Mouse (Mus musculus) gastrocnemius, adult 2 months (tissue): Measurements from ENCODE around the gene Apaf1. TPM values are rescaled to one million over a fixed set of nuclear protein-coding genes. Genes with fewer than 3 reads are reported as not detected.

Source experiments
- DNase-seq: peaks from one replicate; pipeline ENCODE4 v3.0.0; 2022
- H3K27ac ChIP-seq: fragments of 200-600 bp; 2 replicates; pipeline ENCODE4 v1.8.1; 2022; ENCODE audit warnings: mild to moderate bottlenecking
- H3K4me3 ChIP-seq: fragments of 200-600 bp; 2 replicates; pipeline ENCODE4 v1.8.1; 2022; ENCODE audit warnings: mild to moderate bottlenecking, moderate library complexity
- CTCF ChIP-seq: fragments of 200-600 bp; IDR thresholded peaks from 2 replicates; pipeline ENCODE4 v1.8.1; 2022; ENCODE audit warnings: antibody characterized with exemption, mild to moderate bottlenecking, moderate library complexity
- intact Hi-C: fragments of 180-260 bp; cut with DNase I; formaldehyde crosslinking; loops from one replicate; pipeline ENCODE4 v1.15.1; 2025
- total RNA-seq, 2 experiments: library from RNA; stranded (reverse); gene quantifications; 2 replicates each; pipeline ENCODE4 v1.2.3; 2021

Apaf1 gene
- total RNA-seq, 2 experiments from 2014 or later: 1.5 to 2.3 TPM

DNA sequence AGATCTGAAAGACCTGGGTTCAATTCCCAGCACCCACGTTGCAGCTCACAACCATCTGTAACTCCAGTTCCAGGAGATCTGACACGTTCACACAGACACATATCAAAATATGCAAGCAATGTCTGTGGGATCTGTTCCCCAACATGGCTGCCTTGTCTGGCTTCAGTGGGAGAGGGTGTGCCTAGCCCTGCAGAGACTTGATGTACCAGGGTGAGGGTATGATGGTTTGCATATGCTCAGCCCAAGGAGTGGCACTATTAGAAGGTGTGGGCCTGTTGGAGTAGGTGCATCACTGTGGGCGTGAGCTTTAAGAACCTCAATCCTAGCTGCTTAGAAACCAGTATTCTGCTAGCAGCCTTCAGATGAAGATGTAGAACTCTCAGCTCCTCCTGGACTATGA lies 23.4 kb upstream of the Apaf1 start:
- Histone ChIP-seq H3K4me3 (no peak overlapping the region), H3K27ac (no peak overlapping the region)
- no peak for DNase-seq
- intact Hi-C loops: no loop called here
- no peak for TF ChIP-seq CTCF

DNA sequence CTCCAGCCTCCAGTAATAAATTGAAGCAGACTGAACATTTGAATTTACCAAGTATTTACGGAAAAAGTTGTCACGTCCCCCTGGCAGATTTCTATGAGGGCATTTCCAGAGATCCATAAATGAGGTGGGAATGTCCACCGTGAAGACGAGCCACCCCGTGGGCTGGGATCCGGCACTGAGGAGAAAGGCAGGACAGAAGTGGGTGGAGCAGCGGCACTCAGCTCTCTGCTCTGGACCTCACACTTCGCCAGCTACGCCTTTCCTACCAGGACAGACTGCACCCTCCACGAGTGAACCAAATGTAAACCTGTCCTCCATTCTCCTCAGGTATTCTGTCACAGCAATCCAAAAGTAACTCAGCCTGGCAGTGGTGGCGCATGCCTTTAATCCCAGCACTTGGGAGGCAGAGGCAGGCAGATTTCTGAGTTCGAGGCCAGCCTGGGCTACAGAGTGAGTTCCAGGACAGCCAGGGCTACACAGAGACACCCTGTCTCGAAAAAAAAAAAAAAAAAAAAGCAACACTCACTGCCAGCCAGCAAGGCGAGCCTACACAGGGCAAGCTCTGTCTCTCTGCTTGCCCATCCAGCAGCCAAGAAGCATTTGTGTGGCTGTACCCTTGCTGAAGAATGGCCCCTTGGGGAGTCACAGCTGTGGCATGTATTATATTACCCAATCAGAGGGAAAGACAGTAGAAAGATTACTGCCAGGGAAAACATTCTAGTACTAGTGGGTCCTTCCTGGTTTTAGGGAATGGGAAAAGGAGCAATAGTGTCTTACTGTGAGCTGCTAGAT lies 20.4 kb upstream of the Apaf1 start:
- TF ChIP-seq CTCF: no peak
- DNase-seq: no peak
- H3K4me3 ChIP-seq: no peak overlapping the region
- H3K27ac ChIP-seq: no peak overlapping the region
- intact Hi-C loops: no loop called here

DNA sequence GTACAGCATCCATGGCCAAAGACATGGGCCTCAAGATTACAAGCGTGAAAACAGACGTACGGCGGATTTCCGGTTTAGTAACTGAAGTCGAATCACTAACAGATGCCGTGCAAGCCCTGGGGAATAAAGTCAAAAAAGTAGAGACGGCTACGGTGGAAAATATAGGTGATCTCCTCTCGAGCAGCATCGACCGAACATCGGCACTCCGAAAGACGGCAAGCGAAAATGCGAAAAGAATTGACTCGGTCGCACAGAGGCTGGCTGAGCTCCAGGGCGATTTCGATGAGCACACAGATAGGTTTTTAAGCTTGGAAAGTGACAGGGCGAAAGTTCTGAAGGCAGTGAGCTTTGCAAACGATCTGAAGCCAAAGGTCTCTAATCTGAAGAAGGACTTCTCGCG lies 19.4 kb upstream of the Apaf1 start:
- no peak overlapping the region for H3K4me3 ChIP-seq
- intact Hi-C loops: no loop called here
- H3K27ac ChIP-seq: no peak overlapping the region
- TF ChIP-seq CTCF: no peak
- no peak for DNase-seq

DNA sequence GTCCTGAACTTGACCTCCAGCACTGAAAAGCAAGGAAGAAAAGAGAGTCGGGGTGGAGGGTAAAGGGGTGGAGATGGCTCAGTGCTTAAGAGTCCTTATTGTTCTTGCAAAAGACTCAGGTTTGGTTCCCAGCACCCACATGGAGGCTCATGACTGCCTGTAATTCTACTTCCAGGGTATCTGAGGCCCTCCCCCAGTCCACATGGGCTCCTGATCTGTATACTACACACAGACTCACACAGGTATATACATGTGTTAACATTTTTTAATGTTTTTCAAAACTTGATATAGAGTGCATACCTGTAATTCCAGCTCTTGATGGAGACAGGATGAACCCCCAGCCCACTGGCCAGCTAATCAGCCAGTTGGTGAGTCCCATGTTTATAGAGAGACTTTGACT lies 17.5 kb upstream of the Apaf1 start:
- H3K4me3 ChIP-seq: no peak overlapping the region
- no peak for DNase-seq
- no peak for TF ChIP-seq CTCF
- H3K27ac ChIP-seq: no peak overlapping the region
- intact Hi-C loops: no loop called here

DNA sequence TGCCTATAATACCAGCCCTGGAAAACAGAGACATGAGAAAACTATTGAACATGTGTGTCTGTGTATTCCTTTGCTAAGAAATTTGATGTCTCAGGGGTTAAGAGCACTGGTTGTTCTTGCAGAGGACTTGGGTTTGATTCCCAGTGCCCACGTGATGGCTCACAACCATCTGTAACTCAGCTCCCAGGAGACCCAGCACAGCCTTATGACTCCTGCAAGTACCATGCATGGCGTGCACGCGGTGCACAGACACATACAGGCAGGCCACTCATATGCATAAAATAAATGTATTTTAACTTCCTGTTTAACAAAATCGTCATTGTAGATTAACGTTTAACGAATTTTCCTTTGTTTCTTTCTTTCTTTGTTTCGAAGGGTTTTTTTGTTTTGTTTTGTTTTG lies 15.5 kb upstream of the Apaf1 start:
- intact Hi-C loops: no loop called here
- TF ChIP-seq CTCF: no peak
- no peak overlapping the region for H3K4me3 ChIP-seq

DNA sequence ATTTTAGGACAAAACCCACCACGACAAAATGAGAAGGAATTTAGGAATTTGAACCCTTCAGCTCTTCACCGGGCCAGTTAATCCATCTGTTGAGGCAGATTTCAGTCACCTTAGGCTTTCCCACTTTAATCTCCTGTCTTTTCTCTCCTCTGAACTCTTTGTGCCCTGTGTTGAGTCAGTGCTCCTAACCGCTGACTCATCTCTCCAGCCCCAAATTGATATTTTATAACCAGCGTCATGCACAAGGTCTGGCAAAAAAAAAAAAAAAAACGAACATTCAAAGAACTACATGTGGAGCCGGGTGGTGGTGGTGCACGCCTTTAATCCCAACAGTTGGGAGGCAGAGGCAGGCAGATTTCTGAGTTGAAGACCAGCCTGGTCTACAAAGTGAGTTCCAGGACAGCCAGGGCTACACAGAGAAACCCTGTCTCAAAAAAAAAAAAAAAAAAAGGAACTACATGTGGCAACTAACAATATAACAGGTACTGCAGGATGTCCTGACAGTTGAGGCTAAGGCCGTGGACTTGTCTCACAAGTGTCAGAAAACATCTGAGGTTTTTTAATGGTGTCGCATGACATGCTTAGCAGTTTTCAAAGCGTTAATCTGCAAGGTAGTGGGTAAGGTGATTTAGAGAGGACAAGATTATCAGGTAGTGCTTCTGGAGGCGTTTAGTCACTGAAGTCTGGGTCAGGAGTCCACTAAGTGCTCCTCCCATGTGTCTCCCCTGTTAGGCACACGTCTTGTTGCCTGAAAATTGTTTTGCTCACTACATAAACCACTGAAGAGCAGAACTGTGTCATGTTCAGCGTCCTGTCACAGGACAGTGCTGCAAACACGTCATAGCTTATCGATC lies 11.9 kb upstream of the Apaf1 start:
- no peak for DNase-seq
- TF ChIP-seq CTCF: no peak
- no peak overlapping the region for H3K27ac ChIP-seq
- H3K4me3 ChIP-seq: no peak overlapping the region
- intact Hi-C loops: no loop called here

More for the DNA sequence above, 15.5 kb upstream of the Apaf1 start:
- no peak for DNase-seq
- no peak overlapping the region for H3K27ac ChIP-seq

DNA sequence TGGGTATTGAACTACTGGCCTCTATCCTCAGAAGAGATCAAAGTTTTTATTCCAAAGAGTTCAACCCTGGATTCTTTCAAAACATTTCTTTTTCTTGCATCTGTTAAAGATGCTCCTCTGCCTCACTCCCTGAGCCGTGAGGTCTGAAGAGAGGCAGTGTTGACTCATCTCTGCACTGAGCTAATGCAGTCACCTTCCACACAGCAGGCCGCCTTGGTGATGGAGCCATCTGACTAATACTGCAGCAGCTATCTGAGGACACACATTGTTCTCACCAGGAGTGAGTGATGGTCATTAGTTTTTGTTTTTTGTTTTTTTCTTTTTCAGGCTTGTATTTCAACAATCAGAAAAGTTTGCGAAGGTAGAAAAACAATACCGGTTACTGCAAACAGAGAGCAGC lies 10.2 kb upstream of the Apaf1 start:
- no peak overlapping the region for H3K27ac ChIP-seq
- TF ChIP-seq CTCF: no peak
- no peak overlapping the region for H3K4me3 ChIP-seq
- intact Hi-C loops: no loop called here
- no peak for DNase-seq

DNA sequence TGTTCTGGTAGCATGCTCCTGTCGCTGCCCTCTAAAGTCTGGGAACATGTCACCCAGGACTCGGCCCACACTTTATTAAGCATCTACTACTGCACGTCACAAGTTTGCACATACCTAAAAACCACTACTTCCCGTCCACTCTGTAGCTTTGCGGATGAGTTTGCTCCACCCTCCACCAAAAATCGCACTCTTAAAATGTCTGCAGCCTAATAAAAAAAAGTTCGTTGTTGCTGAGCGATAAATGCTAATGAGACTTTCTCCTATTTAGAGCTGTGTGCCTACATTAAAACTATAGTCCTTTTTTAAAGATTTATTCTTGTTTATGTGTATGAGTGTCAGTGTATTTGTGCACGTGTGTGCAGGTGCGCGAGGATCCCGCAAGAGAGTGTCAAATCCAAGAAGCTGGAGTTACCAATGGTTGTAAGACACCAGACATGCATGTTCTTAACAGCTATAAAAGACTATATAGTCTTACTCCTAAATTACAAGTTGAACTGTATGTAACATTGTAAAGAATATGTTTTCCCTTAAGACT lies 890 bp upstream of the Apaf1 start:
- no peak for TF ChIP-seq CTCF
- no peak for DNase-seq
- intact Hi-C loops: loop anchor here (2.0 kb wide), 1 partner anchor 39 kb away; no protein-coding TSS in a partner anchor
- H3K4me3 ChIP-seq: peak overlapping the region; percentile 100
- H3K27ac ChIP-seq: peak overlapping the region; percentile 87

DNA sequence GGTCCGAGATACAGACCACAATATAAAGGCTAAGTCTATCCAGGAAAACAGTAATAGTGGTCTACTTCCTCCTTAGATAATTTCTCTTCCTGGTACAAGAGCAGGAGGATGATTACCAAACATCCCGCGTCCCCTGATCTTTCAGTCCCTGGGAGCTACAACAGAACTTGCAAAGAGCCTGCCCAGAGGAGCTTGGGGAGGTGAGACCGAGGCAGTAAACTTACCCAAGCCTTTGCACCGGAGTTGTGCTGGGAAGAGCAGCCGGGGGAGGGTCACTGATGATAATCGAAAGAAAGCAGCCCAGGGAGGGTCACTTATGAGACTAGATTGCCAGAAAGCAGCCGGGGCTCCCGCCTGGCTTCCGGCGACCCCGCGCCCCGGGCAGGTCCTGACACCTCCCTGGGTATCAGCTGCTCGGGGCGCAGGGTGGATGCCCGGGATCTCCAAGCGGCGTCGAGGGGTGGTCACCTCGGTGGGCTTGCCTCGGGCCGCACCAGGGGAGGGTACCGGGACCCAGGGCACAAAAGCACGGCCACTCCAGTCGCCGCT lies 537 bp downstream of the Apaf1 start:
- DNase-seq: no peak
- H3K4me3 ChIP-seq: peak overlapping the region; percentile 100
- peak overlapping the region; percentile 88 for H3K27ac ChIP-seq
- intact Hi-C loops: loop anchor here (2.0 kb wide), 1 partner anchor 41 kb away; no protein-coding TSS in a partner anchor
- no peak for TF ChIP-seq CTCF

DNA sequence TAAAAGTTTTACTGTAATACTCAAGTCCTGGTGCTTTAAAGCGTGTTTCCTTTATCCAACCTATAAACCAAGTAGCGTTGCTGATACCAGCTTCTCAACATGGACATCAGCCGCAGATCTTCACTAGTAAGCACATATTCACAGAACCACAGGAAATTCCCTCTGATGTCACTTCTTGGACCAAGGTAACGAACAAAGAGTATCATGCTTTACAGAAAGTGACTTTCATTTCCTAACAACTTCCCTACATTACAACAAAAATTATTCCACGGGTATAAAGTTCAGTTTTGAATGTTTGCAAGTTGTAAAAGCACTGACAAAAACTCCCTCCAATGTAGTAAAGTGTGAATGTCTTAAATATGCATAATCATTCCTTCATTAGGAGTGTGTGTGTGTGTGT lies 2.0 kb downstream of the Apaf1 start:
- no peak for TF ChIP-seq CTCF
- intact Hi-C loops: no loop called here
- Histone ChIP-seq H3K27ac (no peak overlapping the region), H3K4me3 (no peak overlapping the region)
- DNase-seq: no peak

DNA sequence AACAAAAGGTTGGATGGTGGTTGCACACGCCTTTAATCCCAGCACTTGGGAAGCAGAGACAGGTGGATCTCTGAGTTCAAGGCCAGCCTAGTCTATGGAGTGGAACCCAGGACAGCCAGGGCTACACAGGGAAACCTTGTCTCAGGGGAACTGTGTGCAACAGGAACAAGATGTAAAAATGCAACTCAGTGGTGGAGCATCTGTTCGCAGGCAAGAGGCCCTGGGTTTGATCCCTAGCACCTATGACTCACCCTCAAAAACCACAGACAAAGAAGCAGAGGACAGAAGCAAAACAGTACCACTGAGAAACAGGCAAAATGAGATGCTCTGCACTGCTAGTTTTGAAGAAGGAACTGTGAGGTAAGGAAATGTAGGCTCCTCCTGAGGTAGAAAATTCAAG lies 5.9 kb downstream of the Apaf1 start:
- H3K4me3 ChIP-seq: no peak overlapping the region
- no peak for DNase-seq
- H3K27ac ChIP-seq: no peak overlapping the region
- TF ChIP-seq CTCF: no peak
- intact Hi-C loops: no loop called here

DNA sequence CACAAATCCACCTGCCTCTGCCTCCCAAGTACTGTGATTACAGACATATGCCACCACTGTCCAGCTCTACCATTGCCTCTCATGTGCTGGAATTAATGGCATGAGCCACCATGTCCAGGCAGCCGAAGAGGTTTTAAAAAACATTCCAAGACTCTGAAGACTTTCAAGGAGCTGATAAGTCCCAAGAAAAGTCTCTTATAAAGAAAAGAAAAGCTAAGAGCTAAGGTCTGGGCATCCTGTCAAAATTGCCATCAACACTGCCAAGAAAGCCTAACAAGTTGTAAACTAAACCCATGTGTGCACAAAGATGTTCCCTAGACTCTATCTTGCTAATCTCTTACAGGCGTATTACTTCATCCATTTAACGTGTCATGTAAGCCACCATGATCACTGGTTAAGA lies 9.2 kb downstream of the Apaf1 start:
- no peak overlapping the region for H3K27ac ChIP-seq
- TF ChIP-seq CTCF: no peak
- intact Hi-C loops: loop anchor here (5.0 kb wide), 1 partner anchor 69 kb away; no protein-coding TSS in a partner anchor
- H3K4me3 ChIP-seq: no peak overlapping the region
- peak; percentile 60 for DNase-seq

DNA sequence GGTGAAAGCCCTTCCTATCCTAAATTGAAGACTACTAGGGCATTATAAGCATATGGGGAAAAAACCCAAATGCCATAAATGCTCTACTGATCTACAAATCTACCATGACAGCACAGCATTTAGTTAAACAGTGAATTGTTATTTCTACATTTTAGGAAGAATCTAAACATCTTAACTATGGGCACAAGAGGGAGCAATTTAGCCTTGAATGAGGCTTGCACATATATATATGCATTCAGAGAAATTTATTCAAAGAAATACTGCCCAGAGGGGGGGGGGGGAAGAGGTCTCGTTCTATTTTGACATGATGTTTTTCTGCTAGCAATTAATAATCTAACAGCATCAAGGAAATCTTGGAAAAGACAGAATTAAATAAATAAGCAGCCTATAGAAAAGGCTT lies 10.8 kb downstream of the Apaf1 start:
- Histone ChIP-seq H3K4me3 (no peak overlapping the region), H3K27ac (no peak overlapping the region)
- TF ChIP-seq CTCF: peak; percentile 33
- intact Hi-C loops: loop anchor here (5.0 kb wide), 1 partner anchor 71 kb away; no protein-coding TSS in a partner anchor
- DNase-seq: no peak
